Mouse (Mus musculus) embryo, embryonic 10 days (tissue): ENCODE measurements around the gene Slc31a1.

Source experiments
- DNase-seq: peaks from one replicate; pipeline ENCODE4 v3.0.0-alpha.2; 2015; ENCODE audit warnings: low spot score

The Slc31a1 gene

GRCm38 (mm10) chr4:62360088-62360804, at the start of gene Slc31a1, which contains the start of gene Fkbp15:
TSS of gene Slc31a1 (plus strand) at chr4:62360727.
TSS of gene Fkbp15 (minus strand) at chr4:62360548.
- peak; percentile 98 for DNase-seq

DNA sequence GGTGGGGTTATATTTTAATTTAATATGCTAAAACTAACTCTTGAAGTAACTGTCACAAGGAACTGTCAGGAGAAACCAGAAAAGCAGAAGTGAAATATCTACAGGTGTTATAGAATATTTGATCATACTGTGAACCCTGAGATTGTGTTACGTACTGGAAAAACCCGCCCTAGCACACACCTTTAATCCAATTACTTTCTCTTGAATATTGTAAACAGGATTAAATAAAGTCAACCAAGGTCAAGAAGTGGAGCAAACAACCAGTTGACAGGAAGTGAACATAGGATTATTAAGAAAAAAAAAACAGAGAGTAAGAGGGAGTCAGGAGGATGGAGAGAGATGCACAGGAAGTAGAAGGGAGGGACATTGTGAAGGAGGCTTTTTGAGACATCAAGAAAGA, 47.7 kb upstream of the Slc31a1 start:
- no peak for DNase-seq

DNA sequence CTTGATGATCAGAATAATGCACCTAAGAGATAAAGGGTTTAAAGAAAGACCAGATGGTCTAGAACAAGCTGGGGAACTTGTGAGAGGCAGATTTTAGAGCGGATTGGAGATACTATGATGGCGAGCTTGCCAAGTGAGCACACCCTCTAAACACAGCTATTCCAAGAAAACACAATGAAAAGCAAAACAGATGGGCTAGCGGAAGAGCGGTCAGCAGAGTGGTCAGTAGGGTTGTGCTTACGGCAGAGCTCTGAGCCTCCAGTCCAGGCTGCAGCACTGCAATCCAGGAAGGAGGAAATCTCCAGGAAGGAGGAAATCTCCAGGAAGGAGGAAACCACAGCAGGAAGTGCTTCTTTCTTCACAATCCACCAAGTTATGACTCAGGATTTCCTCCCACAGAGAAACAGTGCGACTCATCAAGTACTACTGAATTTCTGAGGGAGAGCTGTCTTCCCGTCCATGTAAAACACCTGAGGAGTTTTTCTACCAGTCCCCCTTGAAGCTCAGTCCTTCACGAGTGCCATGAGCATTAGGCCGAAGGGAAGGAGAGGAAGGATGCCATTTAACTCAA, 46.8 kb upstream of the Slc31a1 start:
- no peak for DNase-seq

DNA sequence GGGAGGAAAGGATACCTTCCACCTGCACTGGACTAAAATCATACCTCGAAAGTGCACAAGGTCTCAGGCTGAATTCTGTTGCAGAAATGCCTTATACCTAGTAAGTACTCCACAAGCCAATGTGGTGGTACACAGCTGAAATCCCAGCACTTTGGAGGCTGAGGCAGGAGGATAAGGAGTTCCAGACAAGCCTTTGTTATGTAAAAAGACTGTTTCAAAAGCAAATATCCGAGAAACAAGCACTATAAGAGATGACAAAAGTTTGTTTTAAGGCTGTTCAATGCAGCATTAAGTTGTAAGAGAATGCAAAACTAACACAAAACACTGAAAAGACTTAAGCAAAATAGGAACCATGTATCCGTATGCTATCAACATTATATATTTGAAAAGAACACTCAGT, 46.0 kb upstream of the Slc31a1 start:
- DNase-seq = no peak

DNA sequence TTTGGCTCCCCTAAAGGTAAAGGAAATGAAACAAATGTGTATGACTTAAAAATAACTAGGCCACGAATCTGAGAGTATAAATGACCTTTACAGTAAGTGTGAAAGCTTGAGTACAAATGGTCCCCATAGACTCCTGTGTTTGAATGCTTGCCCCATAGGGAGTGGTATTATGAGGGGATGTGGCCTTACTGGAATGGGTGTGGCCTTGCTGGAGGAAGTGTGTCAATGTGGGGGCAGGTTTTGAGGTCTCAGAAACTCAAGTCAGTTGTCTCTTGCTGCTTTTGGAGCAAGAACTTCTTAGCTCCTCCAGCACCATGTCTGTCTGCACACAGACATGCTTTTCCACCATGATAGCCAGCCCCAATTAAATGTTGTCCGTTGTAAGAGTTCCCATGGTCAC, 44.1 kb upstream of the Slc31a1 start:
- no peak for DNase-seq

DNA sequence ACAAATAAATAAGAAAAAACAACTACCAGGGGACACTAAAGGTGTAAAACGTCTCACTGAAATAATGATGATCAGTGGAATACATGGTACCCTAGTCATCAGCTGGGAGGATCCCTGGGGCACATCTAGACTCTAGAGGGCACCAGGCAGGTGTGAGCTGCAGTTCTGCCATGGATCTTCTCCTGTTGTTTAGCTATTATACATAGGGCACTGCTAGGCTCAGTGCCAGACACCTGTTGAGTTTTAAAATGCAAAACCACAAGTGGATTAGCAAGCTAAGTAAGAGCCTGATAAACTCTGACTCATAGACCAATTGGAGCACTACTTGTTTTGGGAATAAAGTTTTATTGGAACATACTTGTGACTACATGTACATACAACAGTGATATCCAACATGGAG, 42.2 kb upstream of the Slc31a1 start:
- no peak for DNase-seq

DNA sequence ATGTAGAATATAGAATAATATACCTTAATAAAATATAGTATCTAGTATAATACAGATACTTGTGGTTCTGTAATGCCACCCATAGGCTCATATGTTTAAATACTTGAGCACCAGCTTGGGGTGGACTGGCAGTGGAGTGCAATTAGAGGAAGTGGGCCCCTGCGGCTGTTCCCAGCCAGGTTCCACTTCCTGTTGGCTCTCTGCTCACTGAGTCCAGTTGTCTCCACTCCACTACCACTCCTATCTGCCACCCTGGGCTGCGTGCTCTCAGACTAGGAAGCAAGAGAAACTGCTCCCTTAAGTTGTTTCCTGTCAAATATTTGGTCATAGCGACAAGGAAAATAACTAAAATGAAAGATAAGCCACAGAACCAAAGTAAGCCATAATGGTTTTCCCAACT, 37.8 kb upstream of the Slc31a1 start:
- DNase-seq = no peak

DNA sequence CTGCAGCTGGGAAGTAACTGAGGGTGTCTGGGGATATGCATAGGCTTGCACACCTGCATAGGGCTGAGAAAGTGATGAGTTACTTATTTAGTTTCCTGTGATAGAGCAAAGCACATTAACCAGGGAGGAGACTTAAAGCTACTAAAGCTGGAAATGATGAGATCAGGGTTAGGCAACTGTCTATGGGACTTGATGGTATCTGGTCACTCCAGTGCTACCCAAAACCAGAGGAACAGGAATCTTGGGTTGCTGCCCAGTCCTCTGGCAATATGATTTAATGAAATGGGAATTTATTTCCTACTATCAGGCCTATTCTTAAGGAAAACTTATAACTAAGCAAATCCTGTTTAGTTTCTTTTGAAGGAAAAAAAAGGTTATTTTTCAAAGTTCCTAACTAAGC, 34.4 kb upstream of the Slc31a1 start:
- no peak for DNase-seq

GRCm38 (mm10) chr4:62328941-62329660, 31.4 kb upstream of the Slc31a1 start:
- no peak for DNase-seq

GRCm38 (mm10) chr4:62331977-62332376, 28.6 kb upstream of the Slc31a1 start:
- peak; percentile 9 for DNase-seq

DNA sequence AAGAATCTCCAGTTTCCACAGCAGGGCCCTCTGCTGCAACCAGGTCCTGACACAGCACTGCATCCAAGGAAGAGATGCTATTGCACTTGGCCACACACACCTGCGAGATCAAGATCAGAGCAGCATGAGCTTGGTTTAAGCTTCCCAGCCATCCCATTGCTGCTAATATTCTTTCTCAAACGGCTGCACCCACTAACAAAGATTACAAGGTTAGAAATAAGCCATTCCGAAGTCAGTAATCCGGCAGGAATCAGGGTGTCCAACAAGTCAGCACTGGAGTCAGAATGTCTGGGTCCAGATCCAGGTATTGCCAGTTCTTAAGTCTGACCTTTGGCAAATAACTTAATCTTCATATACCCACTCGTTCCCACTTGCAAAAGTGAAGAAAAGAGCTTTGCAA, 22.0 kb upstream of the Slc31a1 start:
- DNase-seq = no peak

DNA sequence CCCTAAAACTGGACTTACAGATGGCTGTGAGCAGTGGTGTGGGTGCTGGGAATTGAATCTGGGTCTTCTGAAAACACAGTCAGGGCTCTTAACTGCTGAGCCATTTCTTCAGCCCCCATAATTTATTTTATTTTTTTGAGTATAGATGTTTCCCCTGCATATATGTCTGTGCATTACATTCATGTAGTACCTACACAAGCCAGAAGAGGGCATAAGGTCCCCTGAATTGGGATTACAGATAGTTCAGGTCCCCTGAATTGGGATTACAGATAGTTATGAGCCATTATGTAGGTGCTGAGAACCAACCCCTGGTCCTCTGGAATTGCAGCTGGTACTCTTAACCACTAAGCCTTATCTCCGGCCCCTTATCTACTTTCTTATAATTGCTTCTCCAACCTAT, 16.5 kb upstream of the Slc31a1 start:
- DNase-seq = peak; percentile 13

- DNase-seq = no peak
Observed at GRCm38 (mm10) chr4:62345827-62346226, 14.7 kb upstream of the Slc31a1 start.

GRCm38 (mm10) chr4:62347605-62348328, 12.8 kb upstream of the Slc31a1 start:
- no peak for DNase-seq

- DNase-seq = no peak
Observed at GRCm38 (mm10) chr4:62348329-62348705, 12.2 kb upstream of the Slc31a1 start.

GRCm38 (mm10) chr4:62349371-62349770, 11.2 kb upstream of the Slc31a1 start:
- no peak for DNase-seq

- no peak for DNase-seq
Observed at GRCm38 (mm10) chr4:62357631-62358148, 2.8 kb upstream of the Slc31a1 start.

GRCm38 (mm10) chr4:62359256-62359775, 1.2 kb upstream of the Slc31a1 start:
- no peak for DNase-seq

DNA sequence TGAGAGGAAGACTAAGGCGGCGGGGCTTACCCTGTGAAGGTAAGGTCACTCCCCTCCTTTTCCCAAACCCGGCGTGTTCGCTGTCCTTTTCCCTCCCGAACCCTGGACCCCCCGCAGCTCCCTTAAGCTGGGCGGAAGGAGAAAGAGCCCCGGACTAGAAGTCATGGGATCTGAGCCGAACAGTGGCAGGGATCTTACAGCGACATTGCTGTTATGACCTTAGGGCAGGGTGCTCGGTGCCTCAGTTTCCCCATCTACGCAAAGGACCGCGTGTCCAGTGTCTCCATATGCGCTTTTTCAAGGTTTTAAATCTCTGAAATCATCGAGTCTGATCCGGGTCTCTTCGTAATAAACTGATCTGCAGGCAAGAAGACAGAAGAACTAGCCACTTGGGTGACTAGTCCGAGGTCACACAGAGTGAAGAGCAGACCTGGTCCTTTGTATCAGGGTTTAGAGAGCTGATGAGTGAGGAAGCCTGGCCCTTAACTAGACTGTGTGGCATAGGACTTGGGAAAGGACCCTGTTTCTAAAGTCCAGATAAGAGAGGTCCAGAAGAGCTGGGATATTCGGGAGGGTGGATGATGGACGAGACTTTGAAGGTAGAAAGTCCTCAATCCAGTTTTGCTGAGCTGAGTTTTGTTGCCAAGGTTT, 403 bp downstream of the Slc31a1 start:
- no peak for DNase-seq

DNA sequence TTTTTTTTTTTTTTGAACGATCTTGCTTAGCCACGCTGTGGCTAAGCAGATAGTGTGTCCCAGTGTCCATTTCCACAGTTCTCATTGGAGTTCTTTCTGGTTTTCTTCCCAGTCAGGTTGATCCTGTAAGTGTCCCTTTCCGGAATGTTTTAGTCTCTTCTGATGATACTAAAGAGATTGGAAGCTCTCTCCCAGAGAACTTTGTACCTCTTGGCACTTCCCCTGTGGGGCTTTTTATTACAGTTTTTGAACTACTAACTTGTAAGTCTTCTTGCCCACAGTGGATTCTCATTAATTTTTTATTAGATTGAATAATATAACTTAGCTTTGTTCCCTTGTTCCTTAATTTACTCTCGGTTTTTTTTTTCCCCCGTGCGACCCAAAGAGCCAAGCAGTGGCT, 1.0 kb downstream of the Slc31a1 start:
- no peak for DNase-seq

DNA sequence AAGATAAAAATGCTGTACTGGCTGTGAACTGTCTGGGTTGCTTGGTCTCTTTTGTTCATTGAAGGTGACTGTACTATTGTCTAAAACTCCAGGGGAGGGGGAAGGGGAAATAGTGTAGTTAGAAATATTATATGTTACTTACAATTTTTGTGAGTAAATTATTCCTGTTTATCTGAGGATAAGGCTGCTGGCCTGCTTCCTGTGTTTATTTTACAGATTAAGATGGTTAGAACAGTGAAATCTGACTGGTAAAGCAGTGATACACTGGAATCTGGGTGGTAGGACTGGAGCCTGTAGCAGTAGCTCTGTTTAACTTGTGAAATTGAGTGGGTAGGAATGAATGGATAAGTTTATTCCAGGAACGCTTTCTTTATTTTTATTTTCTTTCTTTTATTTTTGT, 1.5 kb downstream of the Slc31a1 start:
- DNase-seq = no peak

DNA sequence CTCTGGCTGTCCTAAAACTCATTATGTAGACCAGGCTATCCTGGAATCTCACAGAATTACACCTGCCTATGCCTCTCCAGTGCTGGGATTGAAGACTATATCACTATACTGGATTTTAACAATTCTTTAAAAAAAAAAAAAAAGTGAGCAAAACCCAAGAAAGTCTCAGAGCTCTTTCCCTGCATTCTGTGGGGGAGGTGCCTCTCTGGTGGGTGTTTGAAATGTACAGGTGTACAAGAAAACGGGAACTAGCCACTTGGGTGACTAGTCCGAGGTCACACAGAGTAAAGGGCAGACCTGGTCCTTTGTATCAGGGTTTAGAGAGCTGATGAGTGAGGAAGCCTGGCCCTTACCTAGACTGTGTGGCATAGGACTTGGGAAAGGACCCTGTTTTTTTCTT, 1.9 kb downstream of the Slc31a1 start:
- no peak for DNase-seq
